Mouse (Mus musculus): Measurements from ENCODE around the gene Olfr322. TPM values are rescaled to one million over a fixed set of nuclear protein-coding genes. Genes with fewer than 3 reads are reported as not detected.
"Not testable (repeated sequence)": the region's sequence is repeated elsewhere in the genome, so short reads cannot be mapped to it uniquely, and the experiment has no call there.

The Olfr322 gene
- polyA plus RNA-seq, 1 experiment from 2014 or later: not detected

- no peaks in the 10 kb centered on the region for H3K4me1 ChIP-seq (ENCODE audit: control insufficient read depth, insufficient read depth, low read length)
- no peaks in the 10 kb centered on the region for H3K9me3 ChIP-seq (ENCODE audit: control insufficient read depth, low read length)
- H3K4me3 ChIP-seq (ENCODE audit: low read depth, low read length): no peak within 1 kb of the TSS
- H3K4me2 ChIP-seq: no peak within 1 kb of the TSS
- no peak within 1 kb of the TSS for H3K9ac ChIP-seq (ENCODE audit: low read length)
- ATAC-seq (ENCODE audit: low FRiP score) (no peak), DNase-seq (ENCODE audit: low spot score, missing footprints) (no peak)
- H3K27ac ChIP-seq (ENCODE audit: low read depth, low read length): no peak within 1 kb of the TSS
- 82% methylated on average over 1 of the region's 1 CpGs for WGBS
- no peaks in the 10 kb centered on the region for H3K27me3 ChIP-seq (ENCODE audit: control insufficient read depth, insufficient read depth, low read length)
- no peaks in the 10 kb centered on the region for H3K36me3 ChIP-seq (ENCODE audit: control insufficient read depth, insufficient read depth, low read length)
These were observed 22.2 kb downstream of the Olfr322 start, which contains the start of gene Olfr320 for GRCm38 (mm10) chr11:58680799-58681198. TSS of gene Olfr320 (plus strand) at chr11:58681099.

GRCm38 (mm10) chr11:58698862-58699261 is 40.3 kb downstream of the Olfr322 start, which contains the start of gene Olfr319:
TSS of gene Olfr319 (plus strand) at chr11:58699162.
- Histone ChIP-seq H3K9ac (ENCODE audit: low read length) (no peak within 1 kb of the TSS), H3K4me1 (ENCODE audit: control insufficient read depth, insufficient read depth, low read length) (no peaks in the 10 kb centered on the region), H3K36me3 (ENCODE audit: control insufficient read depth, insufficient read depth, low read length) (no peaks in the 10 kb centered on the region), H3K4me3 (ENCODE audit: low read depth, low read length) (no peak within 1 kb of the TSS), H3K27ac (ENCODE audit: low read depth, low read length) (no peak within 1 kb of the TSS), H3K4me2 (no peak within 1 kb of the TSS), H3K9me3 (ENCODE audit: control insufficient read depth, low read length) (peaks cover 3% of the 10 kb centered on the region), H3K27me3 (ENCODE audit: control insufficient read depth, insufficient read depth, low read length) (no peaks in the 10 kb centered on the region)
- ATAC-seq (ENCODE audit: low FRiP score): no peak
- WGBS: 89% methylated on average over 3 of the region's 3 CpGs
- DNase-seq (ENCODE audit: low spot score, missing footprints): no peak

- Histone ChIP-seq H3K4me1 (ENCODE audit: control insufficient read depth, insufficient read depth, low read length) (no peaks in the 10 kb centered on the region), H3K27ac (ENCODE audit: low read depth, low read length) (no peak overlapping the region), H3K36me3 (ENCODE audit: control insufficient read depth, insufficient read depth, low read length) (no peaks in the 10 kb centered on the region), H3K4me2 (no peak overlapping the region), H3K4me3 (ENCODE audit: low read depth, low read length) (no peak overlapping the region), H3K27me3 (ENCODE audit: control insufficient read depth, insufficient read depth, low read length) (no peaks in the 10 kb centered on the region), H3K9ac (ENCODE audit: low read length) (no peak overlapping the region), H3K9me3 (ENCODE audit: control insufficient read depth, low read length) (no peaks in the 10 kb centered on the region)
- WGBS: 79% methylated on average over 11 of the region's 11 CpGs
- no peak for DNase-seq (ENCODE audit: low spot score, missing footprints)
- ATAC-seq (ENCODE audit: low FRiP score): no peak
These were observed 50.5 kb downstream of the Olfr322 start for GRCm38 (mm10) chr11:58709086-58709485.

GRCm38 (mm10) chr11:58717723-58718122 is 59.1 kb downstream of the Olfr322 start:
- H3K4me3 ChIP-seq (ENCODE audit: low read depth, low read length); H3K27ac ChIP-seq (ENCODE audit: low read depth, low read length); ATAC-seq (ENCODE audit: low FRiP score); H3K4me1 ChIP-seq (ENCODE audit: control insufficient read depth, insufficient read depth, low read length); H3K27me3 ChIP-seq (ENCODE audit: control insufficient read depth, insufficient read depth, low read length); H3K9ac ChIP-seq (ENCODE audit: low read length); H3K9me3 ChIP-seq (ENCODE audit: control insufficient read depth, low read length); DNase-seq (ENCODE audit: low spot score, missing footprints); H3K4me2 ChIP-seq; H3K36me3 ChIP-seq (ENCODE audit: control insufficient read depth, insufficient read depth, low read length): not testable (repeated sequence)
- WGBS: 90% methylated on average over 6 of the region's 7 CpGs

Other genes with a start within 250 kb of the Olfr322 start
- gene 1810065E05Rik, start 237.7 kb upstream of the Olfr322 start, polyA plus RNA-seq (2014; fragmentation: Nextera tagmentation; extraction: Ambion mirVana): not detected in 2 replicates
- not detected in 2 replicates for gene Gm12253, start 226.2 kb upstream of the Olfr322 start, polyA plus RNA-seq (2014; fragmentation: Nextera tagmentation; extraction: Ambion mirVana)
- not detected in 2 replicates for gene Lypd9, start 205.9 kb upstream of the Olfr322 start, polyA plus RNA-seq (2014; fragmentation: Nextera tagmentation; extraction: Ambion mirVana)
- gene Olfr30, start 196.5 kb upstream of the Olfr322 start, polyA plus RNA-seq (2014; fragmentation: Nextera tagmentation; extraction: Ambion mirVana): not detected in 2 replicates
- gene Olfr332, start 166.2 kb upstream of the Olfr322 start, polyA plus RNA-seq (2014; fragmentation: Nextera tagmentation; extraction: Ambion mirVana): not detected in 2 replicates
- not detected in 2 replicates for gene Olfr331, start 156.2 kb upstream of the Olfr322 start, polyA plus RNA-seq (2014; fragmentation: Nextera tagmentation; extraction: Ambion mirVana)
- not detected in 2 replicates for gene Olfr330, start 123.9 kb upstream of the Olfr322 start, polyA plus RNA-seq (2014; fragmentation: Nextera tagmentation; extraction: Ambion mirVana)
- not detected in 2 replicates for gene Olfr329-ps, start 112.4 kb upstream of the Olfr322 start, polyA plus RNA-seq (2014; fragmentation: Nextera tagmentation; extraction: Ambion mirVana)
- gene Olfr328, start 103.1 kb upstream of the Olfr322 start, polyA plus RNA-seq (2014; fragmentation: Nextera tagmentation; extraction: Ambion mirVana): 0.04 TPM in 1 of 2 replicates, not detected in the other
- not detected in 2 replicates for gene Olfr224, start 88.2 kb upstream of the Olfr322 start, polyA plus RNA-seq (2014; fragmentation: Nextera tagmentation; extraction: Ambion mirVana)
- not detected in 2 replicates for gene Olfr325, start 81.1 kb upstream of the Olfr322 start, polyA plus RNA-seq (2014; fragmentation: Nextera tagmentation; extraction: Ambion mirVana)
- gene Olfr324, start 63.7 kb upstream of the Olfr322 start, polyA plus RNA-seq (2014; fragmentation: Nextera tagmentation; extraction: Ambion mirVana): not detected in 2 replicates
- not detected in 2 replicates for gene 2210407C18Rik, start 42.7 kb upstream of the Olfr322 start, polyA plus RNA-seq (2014; fragmentation: Nextera tagmentation; extraction: Ambion mirVana)
- not detected in 2 replicates for gene Olfr323, start 28.3 kb upstream of the Olfr322 start, polyA plus RNA-seq (2014; fragmentation: Nextera tagmentation; extraction: Ambion mirVana)
- gene Trim58, start 18.3 kb upstream of the Olfr322 start, polyA plus RNA-seq (2014; fragmentation: Nextera tagmentation; extraction: Ambion mirVana): 0.10 and 0.63 TPM in 2 replicates
- not detected in 2 replicates for gene Olfr320, start 22.3 kb downstream of the Olfr322 start, polyA plus RNA-seq (2014; fragmentation: Nextera tagmentation; extraction: Ambion mirVana)
- not detected in 2 replicates for gene Olfr319, start 40.4 kb downstream of the Olfr322 start, polyA plus RNA-seq (2014; fragmentation: Nextera tagmentation; extraction: Ambion mirVana)
- not detected in 2 replicates for gene Olfr318, start 65.2 kb downstream of the Olfr322 start, polyA plus RNA-seq (2014; fragmentation: Nextera tagmentation; extraction: Ambion mirVana)
- gene Olfr317, start 80.4 kb downstream of the Olfr322 start, polyA plus RNA-seq (2014; fragmentation: Nextera tagmentation; extraction: Ambion mirVana): 0.04 and 0.15 TPM in 2 replicates
- gene Olfr316, start 94.0 kb downstream of the Olfr322 start, polyA plus RNA-seq (2014; fragmentation: Nextera tagmentation; extraction: Ambion mirVana): not detected in 2 replicates
- gene Olfr315, start 114.4 kb downstream of the Olfr322 start, polyA plus RNA-seq (2014; fragmentation: Nextera tagmentation; extraction: Ambion mirVana): not detected in 2 replicates
- gene Olfr314, start 124.2 kb downstream of the Olfr322 start, polyA plus RNA-seq (2014; fragmentation: Nextera tagmentation; extraction: Ambion mirVana): not detected in 2 replicates
- gene Fam183b, start 143.2 kb downstream of the Olfr322 start, polyA plus RNA-seq (2014; fragmentation: Nextera tagmentation; extraction: Ambion mirVana): 3.6 and 5.4 TPM in 2 replicates
- gene Olfr313, start 156.2 kb downstream of the Olfr322 start, polyA plus RNA-seq (2014; fragmentation: Nextera tagmentation; extraction: Ambion mirVana): not detected in 2 replicates
- not detected in 2 replicates for gene Olfr312, start 170.5 kb downstream of the Olfr322 start, polyA plus RNA-seq (2014; fragmentation: Nextera tagmentation; extraction: Ambion mirVana)
- gene Olfr311, start 180.5 kb downstream of the Olfr322 start, polyA plus RNA-seq (2014; fragmentation: Nextera tagmentation; extraction: Ambion mirVana): not detected in 2 replicates
- 15.6 and 16.9 TPM in 2 replicates for gene Gm12258, start 188.4 kb downstream of the Olfr322 start, polyA plus RNA-seq (2014; fragmentation: Nextera tagmentation; extraction: Ambion mirVana)
- 13.4 and 13.6 TPM in 2 replicates for gene 2810021J22Rik, start 208.4 kb downstream of the Olfr322 start, polyA plus RNA-seq (2014; fragmentation: Nextera tagmentation; extraction: Ambion mirVana)
- gene Zfp39, start 245.4 kb downstream of the Olfr322 start, polyA plus RNA-seq (2014; fragmentation: Nextera tagmentation; extraction: Ambion mirVana): 6.4 and 7.3 TPM in 2 replicates